Mouse (Mus musculus) forebrain, postnatal 0 days (tissue): Measurements from ENCODE around the gene Tmtc1. TPM values are rescaled to one million over a fixed set of nuclear protein-coding genes. Genes with fewer than 3 reads are reported as not detected.
A peak's percentile ranks its signal among the peaks of the same experiment; 100 is the strongest.

Experiments
- ATAC-seq: fragments of 200-750 bp; cut with Nextera tagmentation; 2 replicates; pipeline ENCODE4 v1.8.0; 2017; ENCODE audit warnings: mild to moderate bottlenecking, moderate library complexity
- DNase-seq: peaks from one replicate; pipeline ENCODE4 v3.0.0-alpha.2; 2015
- H3K27ac ChIP-seq: fragments of 300-500 bp; sonication (generic); 2 replicates; pipeline ENCODE4 v1.5.1; 2014; ENCODE audit warnings: low read depth, mild to moderate bottlenecking, antibody characterized with exemption, low read length, moderate library complexity, mixed read lengths
- H3K27me3 ChIP-seq: fragments of 300-500 bp; sonication (generic); 2 replicates; pipeline ENCODE4 v1.6.1; 2014; ENCODE audit warnings: mild to moderate bottlenecking, low read length, mixed read lengths; ENCODE audit not compliant: insufficient read depth
- H3K36me3 ChIP-seq: fragments of 300-500 bp; sonication (generic); 2 replicates; pipeline ENCODE4 v1.6.1; 2014; ENCODE audit warnings: mild to moderate bottlenecking, moderate library complexity; ENCODE audit not compliant: insufficient read depth
- H3K4me1 ChIP-seq: fragments of 300-500 bp; sonication (generic); 2 replicates; pipeline ENCODE4 v1.6.1; 2014; ENCODE audit warnings: antibody characterized with exemption; ENCODE audit not compliant: insufficient read depth
- H3K4me2 ChIP-seq: fragments of 300-500 bp; sonication (generic); 2 replicates; pipeline ENCODE4 v1.6.1; 2014; ENCODE audit warnings: low read depth, mild to moderate bottlenecking, moderate library complexity
- H3K4me3 ChIP-seq: fragments of 300-500 bp; sonication (generic); 2 replicates; pipeline ENCODE4 v1.5.1; 2014; ENCODE audit warnings: low read depth, low read length, mixed read lengths
- H3K9ac ChIP-seq: fragments of 300-500 bp; sonication (generic); 2 replicates; pipeline ENCODE4 v1.6.1; 2014; ENCODE audit warnings: mild to moderate bottlenecking
- H3K9me3 ChIP-seq: fragments of 300-500 bp; sonication (generic); 2 replicates; pipeline ENCODE4 v1.6.1; 2016; ENCODE audit warnings: low read length
- CTCF ChIP-seq: sonication (generic); IDR thresholded peaks from 2 replicates; pipeline ENCODE4 v1.5.1; 2016; ENCODE audit warnings: antibody characterized with exemption, control low read depth, low read depth
- WGBS: fragments of 180-500 bp; shearing (Covaris S2); extraction: QIAGEN DNeasy Blood & Tissue Kit; methylation state at CpG from one replicate; pipeline ENCODE4 v1.1.7; 2014; 5-methylcytosine and 5-hydroxymethylcytosine counted together
- polyA plus RNA-seq: library from polyadenylated mRNA; unstranded; fragments of >200 nt; fragmentation: Nextera tagmentation; extraction: Ambion mirVana; gene quantifications from 2 replicates; pipeline ENCODE4 v1.2.1, GENCODE M21; 2015
- total RNA-seq: library from RNA; depleted of rRNA; stranded (reverse); fragments of >200 nt; gene quantifications from 2 replicates; pipeline ENCODE4 v1.2.3, GENCODE M21; 2014

Tmtc1 gene
- total and polyA plus RNA-seq, 2 experiments from 2014 or later = 1.7 to 18.9 TPM

GRCm38 (mm10) chr6:148444796-148445195 is 607 bp upstream of the Tmtc1 start:
- Histone ChIP-seq H3K4me1 (peaks cover 6% of the 10 kb centered on the region; the same call in 1 of the 2 replicates), H3K27ac (peak overlapping the region; percentile 77), H3K4me3 (peak overlapping the region; percentile 75), H3K36me3 (no peaks in the 10 kb centered on the region), H3K4me2 (peak overlapping the region; percentile 93), H3K27me3 (0 out of 2 replicates have a peak, but pooled peaks cover 3% of the 10 kb centered on the region), H3K9me3 (no peaks in the 10 kb centered on the region), H3K9ac (peak overlapping the region; percentile 78)
- WGBS = 3% methylated on average over 9 of the region's 9 CpGs
- ATAC-seq = no peak; the same call in 1 of the 2 replicates
- TF ChIP-seq CTCF = no peak
- no peak for DNase-seq

GRCm38 (mm10) chr6:148443291-148443725 is 881 bp downstream of the Tmtc1 start:
- H3K36me3 ChIP-seq = no peaks in the 10 kb centered on the region
- peak overlapping the region; percentile 93 for H3K4me2 ChIP-seq
- H3K4me1 ChIP-seq = peaks cover 6% of the 10 kb centered on the region; the same call in 1 of the 2 replicates
- peak overlapping the region; percentile 75 for H3K4me3 ChIP-seq
- ATAC-seq = peak; percentile 14
- H3K27me3 ChIP-seq = 0 out of 2 replicates have a peak, but pooled peaks cover 3% of the 10 kb centered on the region
- WGBS = 2% methylated on average over 15 of the region's 15 CpGs
- TF ChIP-seq CTCF = no peak
- peak; percentile 63 for DNase-seq
- H3K9ac ChIP-seq = peak overlapping the region; percentile 78
- no peaks in the 10 kb centered on the region for H3K9me3 ChIP-seq
- peak overlapping the region; percentile 77 for H3K27ac ChIP-seq

GRCm38 (mm10) chr6:148442671-148443290 is 1.4 kb downstream of the Tmtc1 start:
- H3K27me3 ChIP-seq = 0 out of 2 replicates have a peak, but pooled peaks cover 3% of the 10 kb centered on the region
- WGBS = 2% methylated on average over 27 of the region's 27 CpGs
- H3K9me3 ChIP-seq = no peaks in the 10 kb centered on the region
- no peaks in the 10 kb centered on the region for H3K36me3 ChIP-seq
- DNase-seq (peak; percentile 69), ATAC-seq (peak; percentile 21)
- TF ChIP-seq CTCF = no peak
- peak overlapping the region; percentile 75 for H3K4me3 ChIP-seq
- peak overlapping the region; percentile 77 for H3K27ac ChIP-seq
- peak overlapping the region; percentile 93 for H3K4me2 ChIP-seq
- peak overlapping the region; percentile 78 for H3K9ac ChIP-seq
- H3K4me1 ChIP-seq = peaks cover 6% of the 10 kb centered on the region; the same call in 1 of the 2 replicates

GRCm38 (mm10) chr6:148441871-148442270 is 2.3 kb downstream of the Tmtc1 start:
- whole genome bisulfite sequencing = 13% methylated on average over 5 of the region's 5 CpGs
- ATAC-seq = no peak
- DNase-seq = no peak
- H3K4me3 ChIP-seq = peak overlapping the region; percentile 75
- peaks cover 6% of the 10 kb centered on the region; the same call in 1 of the 2 replicates for H3K4me1 ChIP-seq
- peak overlapping the region; percentile 93 for H3K4me2 ChIP-seq
- no peaks in the 10 kb centered on the region for H3K9me3 ChIP-seq
- 0 out of 2 replicates have a peak, but pooled peaks cover 3% of the 10 kb centered on the region for H3K27me3 ChIP-seq
- no peaks in the 10 kb centered on the region for H3K36me3 ChIP-seq
- TF ChIP-seq CTCF = no peak
- no peak overlapping the region for H3K9ac ChIP-seq
- 0 out of 2 replicates have a peak overlapping the region, but pooled peaks have one; percentile 29 for H3K27ac ChIP-seq

GRCm38 (mm10) chr6:148439101-148439500 is 5.1 kb downstream of the Tmtc1 start:
- Histone ChIP-seq H3K36me3 (no peaks in the 10 kb centered on the region; the same call in 1 of the 2 replicates), H3K9ac (no peak overlapping the region), H3K27ac (no peak overlapping the region), H3K9me3 (no peaks in the 10 kb centered on the region), H3K27me3 (0 out of 2 replicates have a peak, but pooled peaks cover 3% of the 10 kb centered on the region), H3K4me2 (no peak overlapping the region), H3K4me1 (peaks cover 6% of the 10 kb centered on the region; the same call in 1 of the 2 replicates), H3K4me3 (no peak overlapping the region)
- no peak for ATAC-seq
- WGBS = 60% methylated on average over 4 of the region's 4 CpGs
- no peak for TF ChIP-seq CTCF
- no peak for DNase-seq

- H3K4me3 ChIP-seq = no peak overlapping the region
- 0 out of 2 replicates have a peak, but pooled peaks cover 3% of the 10 kb centered on the region for H3K27me3 ChIP-seq
- peaks cover 3% of the 10 kb centered on the region; the same call in 1 of the 2 replicates for H3K4me1 ChIP-seq
- no peak overlapping the region for H3K27ac ChIP-seq
- WGBS = 95% methylated on average over 1 of the region's 1 CpGs
- no peak overlapping the region for H3K4me2 ChIP-seq
- H3K36me3 ChIP-seq = no peaks in the 10 kb centered on the region; the same call in 1 of the 2 replicates
- no peak for ATAC-seq
- no peaks in the 10 kb centered on the region for H3K9me3 ChIP-seq
- no peak for DNase-seq
- H3K9ac ChIP-seq = no peak overlapping the region
- no peak for TF ChIP-seq CTCF
These were observed 6.6 kb downstream of the Tmtc1 start for GRCm38 (mm10) chr6:148437565-148437964.

GRCm38 (mm10) chr6:148436441-148437001 is 7.7 kb downstream of the Tmtc1 start:
- no peaks in the 10 kb centered on the region for H3K9me3 ChIP-seq
- no peak for TF ChIP-seq CTCF
- H3K9ac ChIP-seq = no peak overlapping the region
- DNase-seq (no peak), ATAC-seq (no peak)
- WGBS = 85% methylated on average over 7 of the region's 7 CpGs
- no peaks in the 10 kb centered on the region; the same call in 1 of the 2 replicates for H3K36me3 ChIP-seq
- H3K4me1 ChIP-seq = no peaks in the 10 kb centered on the region
- H3K4me2 ChIP-seq = no peak overlapping the region
- H3K27me3 ChIP-seq = no peaks in the 10 kb centered on the region
- H3K4me3 ChIP-seq = no peak overlapping the region
- no peak overlapping the region for H3K27ac ChIP-seq
